Mouse (Mus musculus) embryonic facial prominence, embryonic 14.5 days (tissue): ENCODE measurements around the gene 4933414I15Rik. TPM values are rescaled to one million over a fixed set of nuclear protein-coding genes. Genes with fewer than 3 reads are reported as not detected.

ENCODE experiments used
- ATAC-seq: fragments of 200-750 bp; cut with Nextera tagmentation; 2 replicates; pipeline ENCODE4 v1.8.0; 2017; ENCODE audit warnings: low read depth, moderate number of reproducible peaks, moderate TSS enrichment
- DNase-seq: peaks from one replicate; pipeline ENCODE4 v3.0.0-alpha.2; 2015; ENCODE audit warnings: low spot score
- H3K27ac ChIP-seq: fragments of 300-500 bp; sonication (generic); replicated peaks from 2 replicates; pipeline ENCODE4 v1.5.1; 2014; ENCODE audit warnings: low read depth, mild to moderate bottlenecking, low read length, moderate library complexity
- H3K27me3 ChIP-seq: fragments of 300-500 bp; sonication (generic); replicated peaks from 2 replicates; pipeline ENCODE4 v1.6.1; 2014; ENCODE audit warnings: low read length; ENCODE audit not compliant: control insufficient read depth, insufficient read depth
- H3K36me3 ChIP-seq: fragments of 300-500 bp; sonication (generic); 2 replicates; pipeline ENCODE4 v1.6.1; 2014; ENCODE audit warnings: low read length, mixed read lengths; ENCODE audit not compliant: control insufficient read depth, insufficient read depth
- H3K4me1 ChIP-seq: fragments of 300-500 bp; sonication (generic); 2 replicates; pipeline ENCODE4 v1.6.1; 2014; ENCODE audit warnings: antibody characterized with exemption, low read length; ENCODE audit not compliant: control insufficient read depth, insufficient read depth
- H3K4me2 ChIP-seq: fragments of 300-500 bp; sonication (generic); 2 replicates; pipeline ENCODE4 v1.6.1; 2014; ENCODE audit warnings: low read depth, mild to moderate bottlenecking, low read length, moderate library complexity, mixed read lengths
- H3K4me3 ChIP-seq: fragments of 300-500 bp; sonication (generic); 2 replicates; pipeline ENCODE4 v1.5.1; 2014; ENCODE audit warnings: low read depth, mild to moderate bottlenecking, low read length
- H3K9ac ChIP-seq: fragments of 300-500 bp; sonication (generic); 2 replicates; pipeline ENCODE4 v1.6.1; 2014; ENCODE audit warnings: low read depth, mild to moderate bottlenecking, low read length, moderate library complexity, mixed read lengths
- H3K9me3 ChIP-seq: fragments of 300-500 bp; sonication (generic); 2 replicates; pipeline ENCODE4 v1.6.1; 2016; ENCODE audit warnings: low read length; ENCODE audit not compliant: control insufficient read depth
- WGBS: fragments of 180-500 bp; shearing (Covaris S2); extraction: QIAGEN DNeasy Blood & Tissue Kit; methylation state at CpG from one replicate; pipeline ENCODE4 v1.1.7; 2014; 5-methylcytosine and 5-hydroxymethylcytosine counted together
- polyA plus RNA-seq: library from polyadenylated mRNA; unstranded; fragments of >200 nt; fragmentation: Nextera tagmentation; extraction: Ambion mirVana; gene quantifications from 2 replicates; pipeline ENCODE4 v1.2.1, GENCODE M21; 2014

4933414I15Rik gene
- polyA plus RNA-seq, 1 experiment from 2014 or later = not detected

DNA sequence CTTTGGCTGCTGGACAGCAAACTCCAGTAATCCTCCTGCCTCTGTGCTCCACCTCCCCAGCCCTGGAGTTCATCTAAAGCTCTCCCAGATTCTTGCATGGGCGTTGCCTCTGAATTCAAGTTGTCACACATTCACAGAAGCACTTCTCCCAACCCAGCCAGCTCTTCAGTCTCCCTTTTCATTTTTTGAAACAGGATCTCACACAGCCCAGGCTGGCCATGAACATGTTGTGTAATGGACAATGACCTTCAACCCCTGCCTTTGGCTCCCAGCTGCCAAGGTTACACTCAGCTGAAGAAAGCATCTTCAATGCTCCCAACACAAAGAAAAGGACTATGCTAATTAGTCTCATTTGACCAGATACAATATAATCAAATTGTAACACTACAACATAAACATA is 30.3 kb downstream of the 4933414I15Rik start:
- no peak for DNase-seq
- H3K9ac ChIP-seq = no peak overlapping the region

DNA sequence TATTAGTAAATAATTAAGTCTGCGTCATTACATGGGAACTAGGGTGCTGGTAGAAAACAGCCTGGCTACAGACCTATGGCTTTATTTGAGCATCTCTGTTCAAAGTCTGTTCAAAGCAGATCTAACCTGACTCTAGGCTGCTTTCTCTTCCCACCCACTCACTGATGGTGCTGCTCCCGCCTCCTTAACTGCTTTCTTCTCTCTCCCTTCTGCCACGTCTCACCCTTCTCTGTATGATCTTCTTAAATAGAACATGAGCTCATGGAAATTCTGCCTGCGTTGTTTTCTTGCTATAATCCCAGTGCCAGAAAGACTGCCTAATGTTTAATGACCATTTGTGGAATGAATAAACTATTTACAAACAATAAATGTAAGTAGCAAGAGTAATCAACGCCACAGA is 35.4 kb downstream of the 4933414I15Rik start:
- Histone ChIP-seq H3K27me3 (no peaks in the 10 kb centered on the region), H3K36me3 (peaks cover 94% of the 10 kb centered on the region), H3K4me2 (no peak overlapping the region), H3K9ac (no peak overlapping the region), H3K27ac (no peak overlapping the region), H3K4me3 (no peak overlapping the region), H3K4me1 (no peaks in the 10 kb centered on the region), H3K9me3 (peaks cover 55% of the 10 kb centered on the region)
- DNase-seq (no peak), ATAC-seq (no peak)
- WGBS = 88% methylated on average over 5 of the region's 5 CpGs

More for the DNA sequence above, 30.3 kb downstream of the 4933414I15Rik start:
- peaks cover 23% of the 10 kb centered on the region for H3K9me3 ChIP-seq
- ATAC-seq = no peak
- H3K36me3 ChIP-seq = peaks cover 53% of the 10 kb centered on the region
- no peak overlapping the region for H3K27ac ChIP-seq
- H3K4me2 ChIP-seq = no peak overlapping the region
- 86% methylated on average over 1 of the region's 1 CpGs for WGBS
- no peaks in the 10 kb centered on the region for H3K4me1 ChIP-seq
- no peak overlapping the region for H3K4me3 ChIP-seq
- H3K27me3 ChIP-seq = no peaks in the 10 kb centered on the region

DNA sequence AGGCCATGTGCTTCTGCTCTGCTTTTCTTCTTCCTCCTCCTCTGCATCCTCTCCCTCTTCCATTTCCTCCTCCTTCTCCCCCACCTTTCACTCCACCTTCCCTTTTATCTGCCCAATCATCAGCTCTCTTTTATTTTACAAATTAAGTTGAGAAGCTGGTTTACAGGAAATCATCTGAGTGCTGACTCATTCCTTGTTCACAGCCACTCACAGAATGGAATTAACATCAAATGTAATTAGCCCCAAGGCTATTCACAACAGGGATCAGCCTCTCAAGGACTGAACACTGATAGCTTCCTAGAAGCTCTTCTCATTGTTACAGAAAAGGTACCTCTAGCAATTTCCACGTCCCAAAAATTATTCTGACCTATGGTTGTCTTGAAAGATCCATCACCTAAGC is 46.2 kb downstream of the 4933414I15Rik start:
- H3K27ac ChIP-seq = no peak overlapping the region
- H3K27me3 ChIP-seq = no peaks in the 10 kb centered on the region
- 85% methylated on average over 1 of the region's 1 CpGs for WGBS
- no peak overlapping the region for H3K9ac ChIP-seq
- H3K9me3 ChIP-seq = peaks cover 72% of the 10 kb centered on the region
- no peak overlapping the region for H3K4me3 ChIP-seq
- H3K4me1 ChIP-seq = no peaks in the 10 kb centered on the region
- no peak for DNase-seq
- ATAC-seq = no peak
- peaks cover 40% of the 10 kb centered on the region for H3K36me3 ChIP-seq
- H3K4me2 ChIP-seq = no peak overlapping the region

DNA sequence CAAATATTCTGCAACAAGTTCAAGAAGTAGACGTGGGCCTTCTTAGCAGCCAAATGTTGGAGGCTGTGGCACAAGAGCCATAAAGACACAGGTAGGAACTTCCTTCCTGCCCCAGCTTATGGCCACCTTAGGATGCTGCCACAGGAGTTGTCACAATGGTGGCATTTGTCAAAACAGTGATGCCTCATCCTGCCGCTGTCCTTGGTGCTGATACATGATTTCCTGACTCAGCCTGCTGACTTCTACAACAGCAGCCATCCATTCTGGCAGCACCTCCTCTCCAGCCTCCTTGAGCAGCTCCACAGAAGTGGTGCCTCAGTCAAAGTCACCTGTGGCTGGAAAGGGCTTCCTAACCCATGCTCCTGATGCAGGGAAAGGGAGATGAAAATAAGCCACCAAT is 51.1 kb downstream of the 4933414I15Rik start:
- 52% methylated on average over 2 of the region's 2 CpGs for WGBS
- Histone ChIP-seq H3K9ac (no peak overlapping the region), H3K4me2 (no peak overlapping the region), H3K27me3 (no peaks in the 10 kb centered on the region), H3K36me3 (no peaks in the 10 kb centered on the region), H3K4me3 (no peak overlapping the region), H3K27ac (no peak overlapping the region), H3K4me1 (no peaks in the 10 kb centered on the region), H3K9me3 (peaks cover 24% of the 10 kb centered on the region)
- no peak for DNase-seq
- ATAC-seq = no peak

Other genes with a start within 250 kb of the 4933414I15Rik start
- 45.9 and 49.4 TPM in 2 replicates for gene Zfp354c, start 116.0 kb downstream of the 4933414I15Rik start, polyA plus RNA-seq
- gene Zfp879, start 102.2 kb downstream of the 4933414I15Rik start, polyA plus RNA-seq = 0.79 and 0.81 TPM in 2 replicates
- 0.05 and 0.13 TPM in 2 replicates for gene Grm6, start 93.1 kb downstream of the 4933414I15Rik start, polyA plus RNA-seq
- gene Zfp454, start 56.1 kb downstream of the 4933414I15Rik start, polyA plus RNA-seq = 6.8 and 8.2 TPM in 2 replicates
- 10.1 and 10.5 TPM in 2 replicates for gene Zfp2, start 27.6 kb downstream of the 4933414I15Rik start, polyA plus RNA-seq
- 1.5 and 1.6 TPM in 2 replicates for gene Zfp354b, start 12.1 kb downstream of the 4933414I15Rik start, polyA plus RNA-seq
- not detected in 2 replicates for gene Prop1, start 10.0 kb upstream of the 4933414I15Rik start, polyA plus RNA-seq
- not detected in 2 replicates for gene Olfr1378, start 22.8 kb upstream of the 4933414I15Rik start, polyA plus RNA-seq
- 0.17 TPM in 1 of 2 replicates, not detected in the other for gene Olfr1377, start 38.2 kb upstream of the 4933414I15Rik start, polyA plus RNA-seq
- gene Olfr51, start 59.8 kb upstream of the 4933414I15Rik start, polyA plus RNA-seq = not detected in 2 replicates
- 0.04 TPM in 1 of 2 replicates, not detected in the other for gene Olfr54, start 70.5 kb upstream of the 4933414I15Rik start, polyA plus RNA-seq
- not detected in 2 replicates for gene Olfr1375, start 104.3 kb upstream of the 4933414I15Rik start, polyA plus RNA-seq
- gene Zfp354a, start 115.5 kb upstream of the 4933414I15Rik start, polyA plus RNA-seq = 8.0 and 10.4 TPM in 2 replicates